Mouse (Mus musculus): ENCODE results near the gene Fbrsl1. TPM values are rescaled to one million over a fixed set of nuclear protein-coding genes. Genes with fewer than 3 reads are reported as not detected.

Gene Fbrsl1
- polyA plus RNA-seq, 2 experiments from 2014 or later = 4.2 to 7.2 TPM

- no peak for ATAC-seq
These were observed 35.3 kb downstream of the Fbrsl1 start for GRCm38 (mm10) chr5:110413018-110413417.

- no peak for ATAC-seq
These were observed 37.9 kb downstream of the Fbrsl1 start for GRCm38 (mm10) chr5:110410386-110410785.

- no peak for ATAC-seq
These were observed 39.3 kb downstream of the Fbrsl1 start for GRCm38 (mm10) chr5:110408967-110409366.

- no peak for ATAC-seq
These were observed 42.1 kb downstream of the Fbrsl1 start for GRCm38 (mm10) chr5:110406065-110406714.

GRCm38 (mm10) chr5:110403931-110404330 is 44.4 kb downstream of the Fbrsl1 start:
- ATAC-seq = no peak

- ATAC-seq = no peak
These were observed 45.7 kb downstream of the Fbrsl1 start for GRCm38 (mm10) chr5:110402557-110402956.

GRCm38 (mm10) chr5:110401101-110401500 is 47.2 kb downstream of the Fbrsl1 start:
- ATAC-seq = no peak

GRCm38 (mm10) chr5:110395006-110395661 is 53.2 kb downstream of the Fbrsl1 start:
- no peak for ATAC-seq

- ATAC-seq = no peak
These were observed 55.6 kb downstream of the Fbrsl1 start for GRCm38 (mm10) chr5:110392727-110393126.

- ATAC-seq = no peak
These were observed 57.7 kb downstream of the Fbrsl1 start for GRCm38 (mm10) chr5:110390631-110391030.

GRCm38 (mm10) chr5:110387332-110387731 is 61.0 kb downstream of the Fbrsl1 start:
- no peak for ATAC-seq

- ATAC-seq = peak; percentile 54
These were observed 61.7 kb downstream of the Fbrsl1 start for GRCm38 (mm10) chr5:110386371-110387330.

- ATAC-seq = no peak
These were observed 63.0 kb downstream of the Fbrsl1 start for GRCm38 (mm10) chr5:110385263-110385662.

GRCm38 (mm10) chr5:110384491-110384890 is 63.8 kb downstream of the Fbrsl1 start:
- no peak for ATAC-seq

GRCm38 (mm10) chr5:110379823-110380222 is 68.5 kb downstream of the Fbrsl1 start:
- ATAC-seq = no peak

- no peak for ATAC-seq
These were observed 69.2 kb downstream of the Fbrsl1 start for GRCm38 (mm10) chr5:110379086-110379485.

- ATAC-seq = no peak
These were observed 70.1 kb downstream of the Fbrsl1 start for GRCm38 (mm10) chr5:110378181-110378583.

GRCm38 (mm10) chr5:110376802-110377433 is 71.4 kb downstream of the Fbrsl1 start:
- peak; percentile 49 for ATAC-seq

GRCm38 (mm10) chr5:110363822-110364545 is 84.3 kb downstream of the Fbrsl1 start:
- ATAC-seq = no peak

- peak; percentile 77 for ATAC-seq
These were observed 85.0 kb downstream of the Fbrsl1 start for GRCm38 (mm10) chr5:110363179-110363821.

GRCm38 (mm10) chr5:110362813-110363178 is 85.5 kb downstream of the Fbrsl1 start:
- ATAC-seq = no peak
